Mouse (Mus musculus) E14TG2a.4 (cell line): ENCODE results near the gene Clk2.

Experiments
- H3K27me3 ChIP-seq: 2 replicates; pipeline ENCODE4 v1.6.1; 2014; ENCODE audit warnings: low read length, control low read depth; ENCODE audit not compliant: insufficient read depth
- H3K36me3 ChIP-seq: 2 replicates; pipeline ENCODE4 v1.6.1; 2014; ENCODE audit warnings: low read length, control low read depth; ENCODE audit not compliant: insufficient read depth
- H3K4me1 ChIP-seq: replicated peaks from 2 replicates; pipeline ENCODE4 v1.6.1; 2014; ENCODE audit warnings: low read depth, low read length, control low read depth
- H3K4me3 ChIP-seq: replicated peaks from 2 replicates; pipeline ENCODE4 v1.5.1; 2014; ENCODE audit warnings: mild to moderate bottlenecking, low read length
- H3K9me3 ChIP-seq: 2 replicates; pipeline ENCODE4 v1.6.1; 2014; ENCODE audit warnings: low read length, control low read depth
- CTCF ChIP-seq: conservative IDR thresholded peaks from 2 replicates; pipeline ENCODE4 v1.5.1; 2014; ENCODE audit warnings: low read length
- NANOG ChIP-seq: IDR thresholded peaks from 2 replicates; pipeline ENCODE4 v1.6.1; 2014; ENCODE audit warnings: borderline replicate concordance, low read length, mixed read lengths
- POU5F1 ChIP-seq: IDR thresholded peaks from 2 replicates; pipeline ENCODE4 v1.6.1; 2014; ENCODE audit warnings: low read length, borderline replicate concordance

Gene Clk2

GRCm38 (mm10) chr3:89181749-89182500, 17.3 kb downstream of the Clk2 start:
- TF ChIP-seq POU5F1 (no peak), NANOG (no peak)
- Histone ChIP-seq H3K4me3 (peak overlapping the region; percentile 85), H3K36me3 (peaks cover 45% of the 10 kb centered on the region)

GRCm38 (mm10) chr3:89182531-89183057, 18.0 kb downstream of the Clk2 start:
- Histone ChIP-seq H3K4me3 (peak overlapping the region; percentile 85), H3K27me3 (peaks cover 32% of the 10 kb centered on the region), H3K9me3 (no peaks in the 10 kb centered on the region), H3K36me3 (peaks cover 45% of the 10 kb centered on the region), H3K4me1 (peaks cover 86% of the 10 kb centered on the region)
- TF ChIP-seq CTCF (no peak), NANOG (no peak), POU5F1 (no peak)

More at GRCm38 (mm10) chr3:89181749-89182500, 17.3 kb downstream of the Clk2 start:
- Histone ChIP-seq H3K27me3 (peaks cover 25% of the 10 kb centered on the region), H3K4me1 (peaks cover 80% of the 10 kb centered on the region), H3K9me3 (no peaks in the 10 kb centered on the region)

- no peak for TF ChIP-seq NANOG
- TF ChIP-seq POU5F1, result no peak
- Histone ChIP-seq H3K27me3 (peaks cover 39% of the 10 kb centered on the region), H3K36me3 (peaks cover 45% of the 10 kb centered on the region), H3K4me3 (peak within 1 kb of the TSS; percentile 85), H3K4me1 (peaks cover 87% of the 10 kb centered on the region), H3K9me3 (no peaks in the 10 kb centered on the region)
These were observed 18.7 kb downstream of the Clk2 start, which contains the start of gene Fam189b for GRCm38 (mm10) chr3:89183058-89183958. TSS of gene Fam189b (plus strand) at chr3:89183143.

GRCm38 (mm10) chr3:89183959-89184315, 19.3 kb downstream of the Clk2 start:
- TF ChIP-seq CTCF, result no peak
- no peak for TF ChIP-seq POU5F1
- TF ChIP-seq NANOG, result no peak
- H3K36me3 ChIP-seq, result peaks cover 39% of the 10 kb centered on the region
- peaks cover 87% of the 10 kb centered on the region for H3K4me1 ChIP-seq
- no peaks in the 10 kb centered on the region for H3K9me3 ChIP-seq
- H3K4me3 ChIP-seq, result peak overlapping the region; percentile 85
- peaks cover 41% of the 10 kb centered on the region for H3K27me3 ChIP-seq

GRCm38 (mm10) chr3:89187197-89187596, 22.6 kb downstream of the Clk2 start:
- Histone ChIP-seq H3K4me3 (peak overlapping the region; percentile 67), H3K9me3 (no peaks in the 10 kb centered on the region), H3K36me3 (peaks cover 6% of the 10 kb centered on the region), H3K27me3 (peaks cover 41% of the 10 kb centered on the region), H3K4me1 (peaks cover 62% of the 10 kb centered on the region)
- TF ChIP-seq CTCF, result no peak
- no peak for TF ChIP-seq POU5F1
- no peak for TF ChIP-seq NANOG

GRCm38 (mm10) chr3:89187690-89188477, 23.3 kb downstream of the Clk2 start:
- Histone ChIP-seq H3K4me1 (peaks cover 56% of the 10 kb centered on the region), H3K36me3 (no peaks in the 10 kb centered on the region), H3K9me3 (no peaks in the 10 kb centered on the region), H3K4me3 (peak overlapping the region; percentile 67), H3K27me3 (peaks cover 41% of the 10 kb centered on the region)
- TF ChIP-seq NANOG (no peak), CTCF (no peak), POU5F1 (no peak)

GRCm38 (mm10) chr3:89188478-89188875, 23.9 kb downstream of the Clk2 start:
- Histone ChIP-seq H3K4me3 (peak overlapping the region; percentile 67), H3K36me3 (no peaks in the 10 kb centered on the region), H3K9me3 (no peaks in the 10 kb centered on the region), H3K4me1 (peaks cover 52% of the 10 kb centered on the region), H3K27me3 (peaks cover 41% of the 10 kb centered on the region)
- no peak for TF ChIP-seq POU5F1
- TF ChIP-seq CTCF, result no peak
- no peak for TF ChIP-seq NANOG
